In the genomic region with DNA sequence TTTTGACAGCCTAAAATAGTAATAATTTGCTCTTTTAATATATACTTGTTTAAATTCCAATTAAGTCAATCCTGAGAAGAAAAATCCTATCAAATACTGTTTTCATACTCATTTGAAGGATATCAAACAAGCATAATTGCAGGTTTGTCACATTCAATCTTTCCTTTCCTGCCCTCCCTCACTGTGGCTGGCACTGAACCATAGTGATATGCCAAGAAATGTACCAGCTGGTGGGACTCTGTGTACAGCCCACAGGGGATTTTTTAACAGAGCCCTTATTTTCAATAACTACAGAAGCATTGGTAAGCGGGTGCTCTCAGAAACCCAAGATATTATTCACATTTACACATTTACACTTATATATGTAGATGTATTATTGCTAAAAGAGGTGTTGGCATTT, we compare ENCODE assay signal across 22 mouse cellular contexts.
A peak's percentile ranks its signal among the peaks of the same experiment; 100 is the strongest.
DNase-seq lines count a peak whose midpoint lies in the region; ATAC-seq and TF ChIP-seq lines count a peak whose summit lies in the region.
"Had no signal": no experiment of that assay in that cellular context is flagged by ENCODE, and none has a peak within 500 bp of the region (broad histone marks: within the 10 kb centered on the region; RNA-seq: fewer than 3 reads in every experiment).

No protein-coding gene starts in this region.

- H3K9ac ChIP-seq in forebrain, embryonic 13.5 days = no peak overlapping the region
- H3K9ac ChIP-seq in forebrain, embryonic 11.5 days (ENCODE audit: low read length) = no peak overlapping the region
- H3K9ac ChIP-seq: embryonic facial prominence, embryonic 12.5 days; heart, embryonic 12.5 days had no signal

- no peaks in the 10 kb centered on the region for H3K27me3 ChIP-seq in forebrain, embryonic 13.5 days
- no peaks in the 10 kb centered on the region for H3K27me3 ChIP-seq in forebrain, embryonic 11.5 days (ENCODE audit: control insufficient read depth, insufficient read depth, low read length)
- H3K27me3 ChIP-seq: embryonic facial prominence, embryonic 12.5 days; heart, embryonic 12.5 days had no signal

- H3K4me1 ChIP-seq in forebrain, embryonic 13.5 days = no peaks in the 10 kb centered on the region
- H3K4me1 ChIP-seq in forebrain, embryonic 11.5 days (replicated peaks; ENCODE audit: control insufficient read depth, insufficient read depth, low read length) = no peaks in the 10 kb centered on the region
- H3K4me1 ChIP-seq: embryonic facial prominence, embryonic 12.5 days; heart, embryonic 12.5 days had no signal

- no peaks in the 10 kb centered on the region for H3K9me3 ChIP-seq in forebrain, embryonic 13.5 days (replicated peaks)
- no peaks in the 10 kb centered on the region for H3K9me3 ChIP-seq in forebrain, embryonic 11.5 days (ENCODE audit: control insufficient read depth, low read length)
- H3K9me3 ChIP-seq: embryonic facial prominence, embryonic 12.5 days; heart, embryonic 12.5 days had no signal

- TF ChIP-seq CTCF in layer of hippocampus, adult 2 months (conservative IDR thresholded peaks at IDR 0.05) = no peak

- no peaks in the 10 kb centered on the region for H3K36me3 ChIP-seq in forebrain, embryonic 13.5 days (ENCODE audit: poor library complexity, severe bottlenecking)
- no peaks in the 10 kb centered on the region for H3K36me3 ChIP-seq in forebrain, embryonic 11.5 days (ENCODE audit: control insufficient read depth, insufficient read depth, low read length)
- H3K36me3 ChIP-seq: embryonic facial prominence, embryonic 12.5 days; G1E; heart, embryonic 12.5 days had no signal

- no peak overlapping the region for H3K4me3 ChIP-seq in forebrain, embryonic 13.5 days
- H3K4me3 ChIP-seq in forebrain, embryonic 11.5 days (ENCODE audit: low read depth, low read length) = no peak overlapping the region
- H3K4me3 ChIP-seq in layer of hippocampus, adult 2 months = no peak overlapping the region
- H3K4me3 ChIP-seq: embryonic facial prominence, embryonic 12.5 days; erythroblast, embryonic 14.5 days; heart, embryonic 12.5 days had no signal

- DNase-seq in forebrain, embryonic 11.5 days (ENCODE audit: low spot score) = no peak
- DNase-seq in layer of hippocampus, adult 18-20 months (ENCODE audit: low spot score in 2 of 2) = peak; percentile 2 to 47
- DNase-seq in layer of hippocampus, postnatal 25 days (ENCODE audit: extremely low spot score in 1 of 2, low spot score in 1 of 2) = no peak
- peak; percentile 12 for DNase-seq in brain, adult 2 months (ENCODE audit: low read depth, low spot score)
- DNase-seq in layer of hippocampus, adult 2 months (ENCODE audit: low spot score in 2 of 2) = peak; percentile 23 to 24
- no peak for DNase-seq in adrenal gland, postnatal 14 days
- DNase-seq: adrenal gland, postnatal 10 days; cerebellum, adult 8-10 months; gastrocnemius, postnatal 10 days; heart, adult 11 months; heart, postnatal 14 days; kidney, adult 2 months; kidney, postnatal 10 days; liver; thymus, postnatal 14 days had no signal

- H3K27ac ChIP-seq in forebrain, embryonic 13.5 days = no peak overlapping the region
- H3K27ac ChIP-seq in forebrain, embryonic 11.5 days (ENCODE audit: low read depth, low read length) = no peak overlapping the region
- no peak overlapping the region for H3K27ac ChIP-seq in layer of hippocampus, adult 2 months
- H3K27ac ChIP-seq: embryonic facial prominence, embryonic 12.5 days had no signal

- ATAC-seq in forebrain, embryonic 13.5 days = peak; percentile 92
- no peak for ATAC-seq in forebrain, embryonic 11.5 days (replicated peaks; ENCODE audit: low FRiP score)
- ATAC-seq: activated CD4-positive, CD25-positive, alpha-beta regulatory T cell, adult 4 months; lung, postnatal 0 days had no signal

- 67% methylated on average over 1 of the region's 1 CpGs for WGBS in forebrain, embryonic 13.5 days
- WGBS in forebrain, embryonic 11.5 days = 90% methylated on average over 1 of the region's 1 CpGs

- H3K4me2 ChIP-seq in forebrain, embryonic 13.5 days = no peak overlapping the region
- H3K4me2 ChIP-seq in forebrain, embryonic 11.5 days (ENCODE audit: low read depth, low read length, severe bottlenecking) = no peak overlapping the region
- H3K4me2 ChIP-seq: embryonic facial prominence, embryonic 12.5 days; heart, embryonic 12.5 days had no signal

Comparison
In these comparisons a context has a peak if more than half of its experiments do, and no peak if none do; other contexts are left out.
1. DNase-seq: peak in layer of hippocampus, adult 18-20 months (2 of 2), brain, adult 2 months (single experiment) and layer of hippocampus, adult 2 months (2 of 2); none in forebrain, embryonic 11.5 days (single experiment), layer of hippocampus, postnatal 25 days (0 of 2) and adrenal gland, postnatal 14 days (single experiment).